Mouse (Mus musculus) cerebellum, postnatal 36 days (tissue): ENCODE measurements around the gene Hspa4l.
A peak's percentile ranks its signal among the peaks of the same experiment; 100 is the strongest.

Experiments used
- DNase-seq, 2 experiments: peaks; one replicate each; pipeline ENCODE4 v3.0.0; 2021 to 2022; ENCODE audit warnings: mixed read lengths in 2 of 2

Hspa4l gene

DNA sequence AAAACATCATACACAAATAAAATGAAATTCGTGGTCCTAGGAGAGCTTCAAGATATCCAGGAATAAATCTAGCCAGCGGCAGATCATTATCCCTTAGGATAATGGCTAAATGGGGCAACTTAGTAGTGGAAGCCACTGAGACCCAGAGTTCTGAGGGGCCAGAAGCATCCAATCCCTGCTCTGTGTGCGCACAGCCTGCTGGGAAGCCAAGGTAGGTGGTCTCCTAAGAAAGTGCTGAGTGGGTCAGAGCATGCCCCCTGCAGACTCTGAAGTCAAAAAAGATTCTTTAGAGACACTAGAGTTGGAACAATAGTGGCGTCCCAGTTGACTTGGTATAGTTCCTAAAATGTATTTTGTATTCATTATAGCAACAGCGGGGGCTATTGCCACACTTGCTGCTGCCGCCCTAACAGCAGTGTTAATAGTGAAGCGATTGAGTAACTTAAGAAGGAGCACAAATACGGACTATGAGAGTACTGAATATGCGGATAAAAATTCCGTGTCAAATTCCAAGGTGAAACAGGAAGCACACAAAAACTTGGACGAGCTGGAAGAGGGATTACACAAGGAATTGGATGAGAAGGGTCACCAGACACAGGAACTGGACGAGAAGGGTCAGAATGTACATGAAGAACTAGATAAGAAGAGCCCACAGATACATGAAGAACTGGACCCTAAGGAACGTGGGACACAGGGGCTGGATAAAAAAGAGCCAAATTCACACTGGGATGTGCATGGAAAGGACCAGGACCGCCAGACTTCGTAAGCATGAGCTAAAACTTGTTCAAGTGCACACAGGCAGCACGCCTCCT lies at the start of gene Hspa4l:
Hspa4l (plus strand) TSS at position 472 of the 812 bp plus-strand sequence.
- DNase-seq: no peak

DNA sequence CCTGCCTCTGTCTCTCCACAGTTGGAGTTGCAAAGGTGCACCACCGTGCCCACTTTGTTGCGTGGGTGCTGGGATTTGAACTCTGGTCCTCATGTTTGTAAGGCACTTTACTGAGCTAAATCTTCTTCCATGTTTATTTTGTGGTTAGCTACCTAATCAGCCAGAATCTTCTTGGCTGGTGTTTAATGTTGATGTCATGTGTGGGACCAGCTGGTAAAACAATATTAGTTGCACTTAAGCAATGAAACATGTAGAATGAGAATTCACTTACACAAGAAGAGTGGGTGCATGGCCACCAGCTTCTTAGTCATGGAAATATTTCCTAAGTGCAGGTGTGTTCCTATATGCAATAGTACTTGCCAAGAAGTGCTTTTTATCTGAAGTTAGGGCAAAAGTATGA lies 49.1 kb upstream of the Hspa4l start:
- no peak for DNase-seq

DNA sequence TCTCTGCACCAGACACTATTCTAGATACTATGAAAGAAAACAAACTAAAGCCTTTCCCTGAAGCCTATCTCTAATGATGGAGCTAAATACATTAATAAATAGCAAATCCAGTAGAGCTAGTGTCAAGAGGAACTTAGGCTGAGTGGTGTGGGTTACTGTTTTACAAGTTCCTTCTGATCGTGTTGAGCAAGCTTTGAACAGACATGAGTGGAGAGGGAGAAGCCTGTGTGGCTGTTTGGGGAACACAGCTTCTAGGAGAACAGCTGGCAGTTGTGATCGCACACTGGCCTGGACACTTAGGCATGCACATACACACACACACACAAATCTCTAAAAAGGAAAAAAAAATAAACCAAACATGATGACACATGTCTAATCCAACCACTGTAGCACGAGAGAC lies 45.5 kb upstream of the Hspa4l start:
- no peak for DNase-seq

DNA sequence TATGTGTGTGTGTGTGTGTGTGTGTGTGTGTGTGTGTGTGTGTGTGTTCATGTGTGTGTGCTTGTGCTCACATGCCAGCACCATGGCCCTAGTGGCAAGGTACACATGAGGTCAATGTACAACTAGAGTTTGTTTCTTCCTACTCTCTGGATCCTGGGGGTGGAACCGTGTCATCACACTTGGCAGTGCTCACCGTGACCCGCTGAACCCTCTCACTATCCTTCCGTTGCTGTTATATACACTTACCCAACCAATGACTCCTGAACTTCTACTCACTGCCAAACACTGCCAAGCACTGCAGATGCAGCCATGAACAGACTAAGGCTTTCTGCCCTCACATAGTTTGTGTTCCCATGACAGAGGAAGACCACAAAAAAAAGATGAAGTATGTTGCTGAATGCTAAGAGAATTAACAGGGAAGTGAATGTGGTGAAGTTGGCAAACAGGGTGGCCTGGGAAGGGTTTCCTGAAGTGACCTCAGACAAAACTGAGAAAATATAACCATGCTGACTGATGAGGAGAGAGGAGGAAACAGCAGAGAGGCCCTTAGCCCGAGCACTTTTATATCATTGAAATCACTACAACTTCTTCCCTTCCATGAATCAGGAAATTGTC lies 39.4 kb upstream of the Hspa4l start:
- no peak for DNase-seq

DNA sequence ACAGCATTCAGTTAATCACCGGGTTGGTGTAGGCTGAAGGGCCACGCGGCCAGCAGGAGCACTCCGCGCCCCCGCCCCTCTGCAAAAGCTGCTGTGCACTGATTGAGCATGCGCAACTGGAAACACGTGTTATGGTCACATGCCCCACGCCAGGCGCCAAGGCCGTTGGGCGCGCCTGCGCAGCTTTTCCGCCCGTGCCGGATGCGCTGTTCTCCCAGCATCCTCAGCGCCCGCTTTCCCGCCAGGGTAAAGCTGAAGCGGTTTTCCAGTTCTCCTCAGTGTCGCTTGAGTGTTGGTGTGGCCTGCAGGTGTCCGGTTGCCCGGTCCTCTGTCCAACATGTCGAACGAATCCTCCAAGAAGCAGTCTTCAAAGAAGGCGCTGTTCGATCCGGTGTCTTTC lies 35.6 kb upstream of the Hspa4l start, which contains the start of gene Slc25a31:
Slc25a31 (plus strand) TSS at position 201 of the 400 bp plus-strand sequence.
- no peak for DNase-seq

DNA sequence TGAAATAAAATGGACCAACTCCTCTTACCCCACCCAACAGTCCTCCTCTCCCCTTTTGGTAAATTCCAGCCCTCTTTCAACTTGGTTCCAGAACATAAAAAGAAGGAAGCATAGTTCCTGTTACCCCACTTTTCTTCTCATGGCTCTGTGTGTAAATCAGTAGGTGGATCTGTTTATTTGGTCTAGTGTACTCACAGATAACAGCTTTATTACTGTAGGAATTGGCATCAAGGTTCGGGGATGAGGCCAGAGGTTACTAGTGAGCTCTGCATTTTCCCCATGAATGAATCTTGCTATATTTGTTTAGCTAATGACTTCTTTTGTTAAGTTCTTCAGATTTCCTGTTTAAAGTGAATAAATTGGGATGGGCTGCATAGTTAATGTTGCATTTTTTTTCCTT lies 28.2 kb upstream of the Hspa4l start:
- DNase-seq: no peak

DNA sequence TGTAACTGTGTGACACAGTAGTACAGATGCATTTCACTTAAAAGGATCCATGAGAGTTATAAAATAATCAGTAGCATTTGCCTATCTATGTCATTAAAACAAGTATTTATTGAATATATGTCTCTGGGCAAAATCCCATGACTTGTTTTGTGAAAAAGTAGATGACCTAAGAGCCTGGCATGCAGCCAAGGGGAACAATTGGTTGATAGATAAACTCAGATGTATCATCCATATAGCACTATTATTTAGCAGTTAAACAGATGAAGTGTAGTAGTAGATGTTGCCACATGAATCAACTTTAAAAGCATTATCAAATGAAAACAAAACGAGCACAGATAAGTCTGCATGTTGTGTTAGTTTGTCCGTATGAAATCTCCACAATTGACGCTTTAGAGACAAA lies 25.3 kb upstream of the Hspa4l start:
- no peak for DNase-seq

DNA sequence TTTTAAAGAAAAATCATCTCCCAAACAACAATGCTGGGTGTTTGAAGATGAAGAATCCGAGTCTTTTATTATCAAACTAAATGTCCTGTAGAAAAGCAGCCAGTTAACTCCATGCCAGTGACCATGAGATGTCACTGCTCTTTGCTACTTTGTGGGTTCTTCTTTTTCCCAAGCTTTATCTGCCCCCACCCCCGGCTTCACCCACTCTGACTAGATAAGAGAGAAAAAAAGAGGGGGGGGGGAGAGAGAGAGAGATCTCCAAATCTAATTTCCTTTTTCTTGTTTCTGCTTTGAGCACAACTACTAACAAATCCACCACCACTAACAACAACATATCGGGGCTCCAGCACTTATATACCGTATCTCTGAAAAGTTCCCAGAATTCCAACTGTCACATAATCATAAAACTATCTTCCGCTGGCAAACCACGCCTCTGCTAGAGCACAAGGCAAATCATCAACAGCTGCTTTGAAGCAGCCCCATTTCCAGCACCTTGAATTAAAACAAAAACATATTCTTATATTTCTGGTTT lies 5.8 kb upstream of the Hspa4l start:
- no peak for DNase-seq

DNA sequence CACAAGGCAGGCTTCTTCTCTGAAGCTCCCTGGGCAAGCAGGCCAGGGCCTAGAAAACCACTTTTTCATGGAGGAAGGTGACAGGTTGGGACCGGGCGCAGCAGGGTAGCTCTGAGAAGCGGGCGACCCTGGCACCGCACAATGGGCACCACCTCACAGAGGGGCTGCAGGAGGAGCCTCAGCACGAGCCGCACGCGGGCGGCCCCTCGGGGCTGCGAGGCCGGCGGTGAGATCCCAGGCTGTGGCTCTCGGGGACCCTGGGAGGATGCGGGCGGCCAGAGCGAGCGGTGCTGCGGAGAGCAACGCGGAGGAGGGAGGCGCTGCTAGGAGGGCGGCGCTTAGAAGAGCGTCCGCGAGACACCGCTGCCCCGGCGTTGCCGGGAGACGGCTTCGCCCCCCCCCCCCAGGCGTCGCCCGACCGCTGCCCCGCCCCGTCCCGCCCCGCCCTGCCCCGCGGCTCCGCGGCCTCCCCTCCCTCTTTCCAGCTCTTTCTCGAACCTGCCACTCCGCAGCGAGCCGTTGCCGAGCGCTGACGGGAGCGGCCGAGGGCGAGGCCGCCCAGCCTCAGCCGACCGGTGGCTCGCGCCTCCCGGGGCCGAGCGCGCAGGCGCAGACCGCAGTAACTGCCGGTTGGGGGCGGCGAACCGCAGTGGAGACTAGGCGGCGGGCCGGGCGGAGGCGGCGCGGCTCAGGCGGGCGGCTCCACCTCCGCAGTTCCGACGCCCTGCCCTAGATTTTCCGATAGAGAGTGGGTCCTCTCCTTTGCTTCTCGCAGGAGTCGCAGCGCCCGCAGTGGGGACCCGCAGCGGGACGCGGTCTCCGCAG lies 753 bp downstream of the Hspa4l start:
- DNase-seq: peak; percentile 90 to 95

DNA sequence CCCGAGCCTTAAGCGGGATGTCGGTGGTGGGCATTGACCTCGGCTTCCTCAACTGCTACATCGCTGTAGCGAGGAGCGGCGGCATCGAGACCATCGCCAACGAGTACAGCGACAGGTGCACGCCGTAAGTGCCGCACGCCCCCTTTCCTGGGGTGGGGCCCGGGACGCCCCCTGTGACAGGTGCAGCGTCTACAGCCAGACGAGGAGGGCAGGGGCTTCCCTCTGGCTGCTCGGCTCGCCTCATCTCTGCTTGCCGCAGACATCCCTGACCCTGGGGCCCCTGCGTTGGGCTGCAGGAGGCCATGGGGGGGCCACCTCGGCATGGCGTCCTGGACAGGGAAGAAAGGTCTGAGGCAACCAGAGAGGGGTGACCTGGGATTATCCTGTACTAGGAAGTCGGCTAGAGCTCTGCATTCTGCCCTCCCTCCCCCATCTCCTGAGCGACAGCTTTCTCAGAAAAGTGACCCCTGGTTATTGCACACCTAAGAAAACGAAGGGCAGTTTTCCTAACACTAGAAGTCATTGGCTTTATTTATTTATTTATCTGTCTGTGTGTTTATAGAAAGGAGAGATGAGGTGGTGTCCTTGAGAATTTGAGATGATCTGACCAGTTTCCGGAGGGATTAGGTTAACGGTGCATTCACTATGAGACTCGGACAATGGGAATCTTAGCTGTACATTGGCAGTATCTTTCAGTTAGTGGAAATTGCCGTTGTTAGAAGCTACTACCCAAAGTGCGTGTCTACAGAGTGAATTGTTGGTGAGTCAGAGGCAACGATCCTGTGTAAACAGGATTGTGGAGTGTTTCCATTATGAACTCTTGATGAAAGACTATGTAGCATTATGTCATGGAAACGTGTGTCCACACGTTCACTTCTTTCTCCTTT lies 1.6 kb downstream of the Hspa4l start:
- peak in 1 of 2 experiments; percentile 29 for DNase-seq

DNA sequence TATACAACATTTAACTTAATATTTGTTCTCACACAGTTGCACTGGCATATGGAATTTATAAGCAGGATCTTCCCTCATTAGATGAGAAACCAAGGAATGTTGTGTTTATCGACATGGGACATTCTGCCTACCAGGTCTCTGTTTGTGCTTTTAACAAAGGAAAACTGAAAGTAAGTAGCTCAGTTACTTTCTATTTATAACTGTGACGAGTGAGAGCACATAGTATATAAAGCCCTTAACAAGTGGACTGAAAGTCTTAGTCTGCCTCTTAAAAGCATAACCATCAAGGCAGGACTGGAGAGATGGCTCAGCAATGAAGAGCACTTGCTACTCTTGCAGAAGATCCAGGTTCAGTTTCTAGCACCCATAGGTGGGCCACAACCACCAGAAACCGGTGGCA lies 16.5 kb downstream of the Hspa4l start:
- DNase-seq: no peak

DNA sequence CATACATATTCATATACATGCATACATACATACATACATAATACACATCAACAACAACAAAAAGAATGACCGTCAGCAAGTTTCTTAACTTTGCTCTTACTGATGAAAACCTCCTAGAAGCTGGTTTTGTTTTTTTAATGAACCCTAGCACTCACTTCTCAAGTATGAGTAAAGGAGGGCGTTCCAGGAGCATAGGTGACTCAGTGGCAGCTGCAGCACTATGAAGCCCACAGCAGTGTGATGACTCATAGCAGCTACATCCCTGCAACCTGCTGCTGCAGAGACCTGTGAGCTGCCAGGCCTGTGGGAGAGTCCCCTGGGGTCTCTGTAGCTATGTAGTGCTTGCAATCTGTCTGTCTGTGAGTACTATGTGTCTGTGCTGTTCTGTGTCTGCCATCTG lies 17.0 kb downstream of the Hspa4l start:
- DNase-seq: no peak

DNA sequence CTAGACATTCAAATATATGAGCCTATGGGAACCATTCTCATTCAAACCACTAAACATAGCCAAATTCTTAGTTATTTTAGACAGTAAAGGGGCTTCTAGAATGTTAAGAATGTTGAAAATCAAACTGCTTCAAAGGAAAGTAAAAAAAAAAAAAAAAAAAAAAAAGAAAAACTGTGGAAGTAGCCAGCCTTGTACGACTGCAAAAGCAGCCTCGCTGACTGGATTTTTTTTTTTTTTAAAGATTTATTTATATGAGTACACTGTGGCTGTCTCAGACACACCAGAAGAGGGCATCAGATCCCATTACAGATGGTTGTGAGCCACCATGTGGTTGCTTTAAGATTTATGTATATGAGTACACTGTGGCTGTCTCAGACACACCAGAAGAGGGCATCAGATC lies 49.5 kb downstream of the Hspa4l start:
- DNase-seq: no peak

DNA sequence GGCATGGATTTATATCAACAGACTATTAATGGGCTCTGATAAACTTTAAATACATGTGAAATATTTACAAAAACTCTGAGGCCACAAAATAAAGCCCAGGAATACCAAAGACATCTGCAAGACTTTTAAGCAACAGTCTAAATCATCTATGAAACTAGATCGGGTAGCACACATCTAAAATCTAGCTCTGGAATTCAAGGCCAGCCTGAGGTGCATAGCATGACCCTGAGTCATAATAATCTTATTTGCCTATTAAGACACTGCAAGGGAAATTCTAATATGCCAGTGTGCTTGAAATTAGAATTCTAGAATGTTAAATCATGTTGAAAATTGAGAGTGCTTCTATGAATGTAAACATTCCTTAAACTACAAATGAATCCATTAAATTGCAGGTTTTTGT lies 53.8 kb downstream of the Hspa4l start:
- no peak for DNase-seq

DNA sequence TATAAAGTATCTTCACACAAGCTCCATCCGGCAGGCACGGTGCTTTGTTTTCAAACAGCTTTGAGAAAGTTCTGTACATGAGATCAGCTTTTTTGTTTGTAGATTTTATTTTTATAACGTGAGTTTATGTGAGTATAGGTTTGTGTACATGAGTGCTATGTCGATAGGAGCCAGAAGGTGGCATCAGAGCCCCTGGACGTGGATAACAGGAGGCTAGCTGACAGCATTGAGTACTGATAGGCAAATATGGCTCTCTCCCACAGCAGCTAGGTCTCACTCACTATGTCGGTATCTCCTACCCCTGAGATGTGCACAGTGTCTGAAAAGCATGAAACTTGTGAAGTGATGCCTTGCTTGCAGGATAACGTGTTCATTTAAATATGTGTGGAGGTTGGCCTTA lies 54.2 kb downstream of the Hspa4l start:
- DNase-seq: peak; percentile 23 to 30

DNA sequence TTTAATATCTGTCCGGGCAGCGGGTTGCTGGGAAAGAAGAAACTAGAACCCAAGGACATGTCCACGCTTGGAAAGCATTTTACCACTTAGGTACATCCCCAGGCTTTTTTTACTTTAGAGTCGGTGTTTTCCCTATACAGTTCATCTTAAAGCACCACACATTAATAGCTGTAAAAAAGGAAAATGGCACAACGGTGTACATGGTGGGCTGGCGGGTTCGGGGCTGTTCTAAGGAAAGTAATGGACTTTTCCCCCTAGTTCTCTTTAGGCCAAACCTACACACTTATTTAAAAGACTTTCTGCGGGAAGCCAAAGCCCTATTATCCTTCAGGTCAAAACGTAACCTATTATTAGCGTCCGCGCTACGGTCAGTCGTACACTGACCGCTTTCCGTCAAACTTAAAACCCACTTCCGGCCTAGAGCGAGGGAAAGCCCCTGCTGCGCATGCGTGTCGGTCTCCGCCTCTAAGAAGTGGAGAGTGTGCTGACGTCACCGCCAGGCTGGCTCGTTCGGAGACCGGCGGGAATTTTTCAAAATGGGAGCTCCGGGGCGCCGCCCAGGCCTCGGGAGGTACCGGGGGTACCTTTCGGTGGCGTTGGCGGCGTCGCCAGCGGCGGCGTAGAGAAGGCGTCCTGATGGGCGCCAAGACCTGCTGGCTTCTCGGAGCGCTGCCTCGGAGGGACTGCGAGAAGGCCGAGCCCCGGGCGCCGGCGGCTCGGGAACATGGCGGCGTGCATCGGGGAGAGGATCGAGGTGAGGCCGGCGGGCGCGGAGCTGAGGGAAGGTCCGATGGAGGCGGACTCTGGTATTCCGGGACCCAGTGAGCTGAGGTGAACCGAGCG lies 55.5 kb downstream of the Hspa4l start, which contains the start of gene Plk4:
Plk4 (plus strand) TSS at position 490 of the 843 bp plus-strand sequence.
- peak; percentile 96 for DNase-seq

DNA sequence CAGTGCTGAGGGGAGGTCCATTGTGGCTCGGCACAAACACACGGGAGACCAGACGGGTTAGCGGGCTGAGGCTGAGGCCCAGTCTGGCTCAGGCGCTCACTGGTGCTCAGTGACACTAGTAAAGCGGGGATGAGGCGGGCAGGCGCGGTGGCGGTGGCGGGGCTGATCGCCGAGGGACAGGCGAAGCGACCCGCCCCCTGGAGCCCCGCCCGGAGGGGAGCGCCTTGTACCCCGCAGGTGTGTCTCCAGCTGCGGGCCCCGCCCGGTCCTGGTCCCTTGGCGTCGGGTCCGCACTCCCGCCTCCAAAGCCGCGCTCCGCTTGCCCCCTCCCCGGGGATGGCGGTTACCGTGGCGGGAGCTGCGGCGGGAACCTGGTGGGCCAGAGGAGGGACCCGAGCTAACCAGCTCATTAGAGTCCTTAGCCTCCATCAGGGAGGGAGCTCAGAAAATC lies 56.1 kb downstream of the Hspa4l start:
- DNase-seq: peak in 1 of 2 experiments; percentile 36

DNA sequence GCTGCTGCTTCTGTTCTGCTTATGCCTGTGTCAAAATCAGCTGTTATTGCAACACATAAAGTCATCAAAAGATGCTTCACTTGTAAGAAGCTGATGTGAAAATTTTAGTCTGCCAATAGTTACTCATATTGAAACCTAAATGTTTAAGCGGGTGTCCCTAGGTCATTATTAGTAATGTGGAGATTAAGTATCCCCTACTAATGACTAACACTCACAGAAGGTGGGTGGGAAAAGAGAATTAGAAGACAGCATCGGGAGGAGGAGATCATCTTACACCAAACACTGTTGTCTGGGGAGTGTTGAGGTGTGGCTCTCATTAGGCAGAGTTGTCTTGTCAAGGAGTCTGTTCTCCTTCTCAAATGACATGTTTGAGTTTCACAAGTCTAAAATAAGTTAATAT lies 62.6 kb downstream of the Hspa4l start:
- DNase-seq: no peak

DNA sequence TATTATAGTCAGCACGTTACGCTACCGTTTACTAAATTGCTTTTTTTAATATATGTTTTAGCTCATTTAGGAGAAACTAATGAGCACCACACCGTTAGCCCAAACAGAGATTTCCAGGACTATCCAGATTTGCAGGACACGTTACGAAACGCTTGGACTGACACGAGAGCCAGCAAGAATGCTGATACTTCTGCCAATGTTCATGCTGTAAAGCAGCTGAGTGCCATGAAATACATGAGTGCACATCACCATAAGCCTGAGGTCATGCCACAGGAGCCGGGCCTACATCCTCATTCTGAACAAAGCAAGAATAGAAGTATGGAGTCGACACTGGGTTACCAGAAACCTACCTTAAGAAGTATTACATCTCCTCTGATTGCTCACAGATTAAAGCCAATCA lies 64.4 kb downstream of the Hspa4l start:
- DNase-seq: no peak

DNA sequence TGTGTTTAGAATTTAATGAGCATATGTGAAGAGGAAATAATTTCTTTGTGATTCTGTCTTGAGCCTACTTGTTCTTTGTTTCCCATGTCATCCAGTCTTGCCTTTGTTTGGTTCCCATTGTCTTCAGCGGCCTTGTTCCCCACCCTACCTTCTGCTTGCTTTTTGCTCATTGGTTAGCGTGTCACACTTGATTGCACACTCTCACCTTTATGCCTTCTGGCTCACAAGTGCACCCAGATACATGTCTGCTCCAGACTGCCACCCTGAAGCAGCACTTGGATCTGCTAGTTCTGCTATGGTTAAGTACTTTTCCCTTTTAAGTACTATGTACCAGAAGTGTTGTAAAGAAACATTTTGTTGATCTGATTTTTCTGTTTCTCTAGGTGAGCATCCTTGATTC lies 65.6 kb downstream of the Hspa4l start:
- no peak for DNase-seq

DNA sequence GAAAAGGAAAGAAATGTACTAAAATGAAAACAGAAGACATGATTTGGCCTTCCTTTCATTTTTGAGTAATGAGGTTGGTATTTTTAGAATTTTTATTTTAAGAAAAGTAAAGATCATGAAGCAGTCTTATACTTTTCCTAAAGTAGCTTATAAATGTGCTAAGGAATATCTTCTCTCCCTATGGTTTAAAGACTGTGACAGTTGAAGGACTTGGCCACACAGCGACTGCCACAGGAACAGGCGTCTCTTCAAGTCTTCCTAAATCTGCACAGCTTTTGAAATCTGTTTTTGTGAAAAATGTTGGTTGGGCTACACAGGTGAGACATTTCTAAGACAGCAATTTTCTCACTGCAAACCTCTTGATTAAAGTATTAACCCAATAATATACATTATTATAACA lies 69.0 kb downstream of the Hspa4l start:
- DNase-seq: no peak
